In the genomic region with DNA sequence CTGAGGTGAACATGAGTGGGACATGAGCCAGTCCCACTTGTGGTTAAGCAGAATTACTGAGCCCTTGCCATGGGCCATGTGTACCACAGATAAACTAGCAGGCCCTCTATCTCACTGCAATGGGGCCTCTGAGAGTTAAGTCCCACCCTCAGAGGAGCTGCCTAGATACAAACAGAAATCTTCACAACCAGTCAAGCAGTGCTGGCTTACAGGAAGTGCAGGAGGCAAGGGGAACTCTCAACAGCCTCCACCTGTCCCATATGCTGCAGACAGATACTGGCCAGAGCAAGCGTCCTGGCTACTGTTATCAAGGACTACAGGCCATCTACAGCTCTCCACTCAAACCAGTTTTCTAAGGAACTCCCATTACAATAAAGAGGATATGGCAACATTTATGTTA, we compare ENCODE assay signal across 8 mouse cellular contexts. TPM values are rescaled to one million over a fixed set of nuclear protein-coding genes. Genes with fewer than 3 reads are reported as not detected.
A peak's percentile ranks its signal among the peaks of the same experiment; 100 is the strongest.
DNase-seq lines count a peak whose midpoint lies in the region; ATAC-seq lines count a peak whose summit lies in the region.

No protein-coding gene starts in this region.

- no peaks in the 10 kb centered on the region for H3K9me3 ChIP-seq in lung, embryonic 16.5 days (ENCODE audit: control insufficient read depth, low read length)
- H3K9me3 ChIP-seq in liver, embryonic 13.5 days (replicated peaks): no peaks in the 10 kb centered on the region
- no peaks in the 10 kb centered on the region for H3K9me3 ChIP-seq in forebrain, embryonic 14.5 days (replicated peaks; ENCODE audit: control insufficient read depth, low read length)

- no peak overlapping the region; the same call in 1 of the 2 replicates for H3K4me2 ChIP-seq in lung, embryonic 16.5 days (ENCODE audit: low read depth, low read length)
- peak overlapping the region; percentile 78 for H3K4me2 ChIP-seq in liver, embryonic 13.5 days
- H3K4me2 ChIP-seq in forebrain, embryonic 14.5 days (ENCODE audit: low read length): no peak overlapping the region

- 17% methylated on average over 1 of the region's 1 CpGs for WGBS in lung, embryonic 16.5 days
- WGBS in liver, embryonic 13.5 days (ENCODE audit: insufficient replicate concordance): 0% methylated on average over 1 of the region's 1 CpGs
- WGBS in forebrain, embryonic 14.5 days: 91% methylated on average over 1 of the region's 1 CpGs

- H3K4me3 ChIP-seq in lung, embryonic 16.5 days (ENCODE audit: low read length): no peak overlapping the region
- H3K4me3 ChIP-seq in liver, embryonic 13.5 days (replicated peaks): peak overlapping the region; percentile 35
- H3K4me3 ChIP-seq in forebrain, embryonic 14.5 days (ENCODE audit: low read depth, low read length): no peak overlapping the region

- peak overlapping the region; percentile 81 for H3K27ac ChIP-seq in lung, embryonic 16.5 days (ENCODE audit: low read length)
- peak overlapping the region; percentile 99 for H3K27ac ChIP-seq in liver, embryonic 13.5 days
- H3K27ac ChIP-seq in forebrain, embryonic 14.5 days (ENCODE audit: low read depth, low read length): no peak overlapping the region

- H3K36me3 ChIP-seq in lung, embryonic 16.5 days (ENCODE audit: control insufficient read depth, insufficient read depth, low read length): no peaks in the 10 kb centered on the region
- H3K36me3 ChIP-seq in liver, embryonic 13.5 days: peaks cover 5% of the 10 kb centered on the region; the same call in 1 of the 2 replicates
- no peaks in the 10 kb centered on the region for H3K36me3 ChIP-seq in forebrain, embryonic 14.5 days (ENCODE audit: control insufficient read depth, insufficient read depth, low read length)

- DNase-seq in lung, postnatal 36 days: no peak
- peak; percentile 7 for DNase-seq in embryo, embryonic 11.5 days (ENCODE audit: low read depth, low spot score)
- peak; percentile 90 for DNase-seq in liver, embryonic 13.5 days
- DNase-seq in thymus, postnatal 25 days: peak; percentile 68
- no peak for DNase-seq in forebrain, embryonic 14.5 days (ENCODE audit: low spot score)
- no peak for DNase-seq in lung, postnatal 4 days
- DNase-seq in frontal cortex, postnatal 14 days (ENCODE audit: low spot score in 2 of 2): no peak

- no peaks in the 10 kb centered on the region for H3K27me3 ChIP-seq in lung, embryonic 16.5 days (ENCODE audit: control insufficient read depth, insufficient read depth, low read depth, low read length)
- no peaks in the 10 kb centered on the region for H3K27me3 ChIP-seq in liver, embryonic 13.5 days
- no peaks in the 10 kb centered on the region for H3K27me3 ChIP-seq in forebrain, embryonic 14.5 days (replicated peaks; ENCODE audit: control insufficient read depth, insufficient read depth, low read length)

- ATAC-seq in lung, embryonic 16.5 days (ENCODE audit: low read depth): peak; percentile 21; the same call in 1 of the 2 replicates
- peak; percentile 91 for ATAC-seq in liver, embryonic 13.5 days (ENCODE audit: low read depth)
- no peak for ATAC-seq in forebrain, embryonic 14.5 days

- H3K9ac ChIP-seq in lung, embryonic 16.5 days (ENCODE audit: low read length): no peak overlapping the region
- peak overlapping the region; percentile 73; the same call in 1 of the 2 replicates for H3K9ac ChIP-seq in liver, embryonic 13.5 days
- H3K9ac ChIP-seq in forebrain, embryonic 14.5 days (ENCODE audit: low read length): no peak overlapping the region

- peaks cover 29% of the 10 kb centered on the region for H3K4me1 ChIP-seq in lung, embryonic 16.5 days (replicated peaks; ENCODE audit: control insufficient read depth, insufficient read depth, low read length)
- peaks cover 100% of the 10 kb centered on the region for H3K4me1 ChIP-seq in liver, embryonic 13.5 days (replicated peaks)
- peaks cover 12% of the 10 kb centered on the region; the same call in 1 of the 2 replicates for H3K4me1 ChIP-seq in forebrain, embryonic 14.5 days (ENCODE audit: control insufficient read depth, insufficient read depth, low read length)

RNA-seq across cellular contexts. Expression of gene Tmem131, which starts 23.7 kb away (rescaled TPM):
- polyA plus RNA-seq in lung, embryonic 16.5 days (2015; fragmentation: Nextera tagmentation; extraction: Ambion mirVana): 11.0 and 11.1 TPM in 2 replicates
- polyA plus RNA-seq in liver, embryonic 13.5 days (2015; fragmentation: Nextera tagmentation; extraction: Ambion mirVana): 6.5 and 8.7 TPM in 2 replicates
- 12.2 and 14.2 TPM in 2 replicates for polyA plus RNA-seq in forebrain, embryonic 14.5 days (2014; fragmentation: Nextera tagmentation; extraction: Ambion mirVana)

Comparison
In these comparisons a context has a peak if more than half of its experiments do, and no peak if none do; other contexts are left out.
1. DNase-seq: peak in embryo, embryonic 11.5 days (single experiment), liver, embryonic 13.5 days (single experiment) and thymus, postnatal 25 days (single experiment); none in lung, postnatal 36 days (single experiment), forebrain, embryonic 14.5 days (single experiment), lung, postnatal 4 days (0 of 2) and frontal cortex, postnatal 14 days (0 of 2).